Mouse (Mus musculus): Measurements from ENCODE around the gene Ush1c.

GRCm38 (mm10) chr7:46184232-46184631 is 54.1 kb downstream of the Ush1c start:
- TF ChIP-seq POLR2A (IDR thresholded peaks at IDR 0.05; ENCODE audit: borderline replicate concordance, extremely low read depth, low read depth, low read length) (no peak), CTCF (IDR thresholded peaks at IDR 0.05; ENCODE audit: insufficient read depth, low read length) (no peak)

Data from lung, adult 2 months (tissue).